Mouse (Mus musculus) lung, embryonic 16.5 days (tissue): Measurements from ENCODE around the gene Asf1b. TPM values are rescaled to one million over a fixed set of nuclear protein-coding genes. Genes with fewer than 3 reads are reported as not detected.
"Not testable (repeated sequence)": the region's sequence is repeated elsewhere in the genome, so short reads cannot be mapped to it uniquely, and the experiment has no call there.

Experiments used
- ATAC-seq: fragments of 200-750 bp; cut with Nextera tagmentation; 2 replicates; pipeline ENCODE4 v1.8.0; 2017; ENCODE audit warnings: low read depth, mild to moderate bottlenecking, moderate library complexity
- H3K27ac ChIP-seq: fragments of 300-500 bp; sonication (generic); 2 replicates; pipeline ENCODE4 v1.5.1; 2014; ENCODE audit warnings: mild to moderate bottlenecking, control low read depth, low read length
- H3K27me3 ChIP-seq: fragments of 300-500 bp; sonication (generic); 2 replicates; pipeline ENCODE4 v1.6.1; 2014; ENCODE audit warnings: low read depth, low read length, mixed read lengths; ENCODE audit not compliant: control insufficient read depth, insufficient read depth
- H3K36me3 ChIP-seq: fragments of 300-500 bp; sonication (generic); 2 replicates; pipeline ENCODE4 v1.6.1; 2014; ENCODE audit warnings: low read length; ENCODE audit not compliant: control insufficient read depth, insufficient read depth
- H3K4me1 ChIP-seq: fragments of 300-500 bp; sonication (generic); replicated peaks from 2 replicates; pipeline ENCODE4 v1.6.1; 2014; ENCODE audit warnings: low read length, mixed read lengths; ENCODE audit not compliant: control insufficient read depth, insufficient read depth
- H3K4me2 ChIP-seq: fragments of 300-500 bp; sonication (generic); 2 replicates; pipeline ENCODE4 v1.6.1; 2014; ENCODE audit warnings: low read depth, low read length, control low read depth
- H3K4me3 ChIP-seq: fragments of 300-500 bp; sonication (generic); 2 replicates; pipeline ENCODE4 v1.5.1; 2014; ENCODE audit warnings: mild to moderate bottlenecking, low read length, control low read depth
- H3K9ac ChIP-seq: fragments of 300-500 bp; sonication (generic); 2 replicates; pipeline ENCODE4 v1.6.1; 2014; ENCODE audit warnings: low read length, control low read depth
- H3K9me3 ChIP-seq: fragments of 300-500 bp; sonication (generic); 2 replicates; pipeline ENCODE4 v1.6.1; 2016; ENCODE audit warnings: low read length; ENCODE audit not compliant: control insufficient read depth
- WGBS: fragments of 180-500 bp; shearing (Covaris S2); extraction: QIAGEN DNeasy Blood & Tissue Kit; methylation state at CpG from one replicate; pipeline ENCODE4 v1.1.7; 2014; 5-methylcytosine and 5-hydroxymethylcytosine counted together
- polyA plus RNA-seq: library from polyadenylated mRNA; unstranded; fragments of >200 nt; fragmentation: Nextera tagmentation; extraction: Ambion mirVana; gene quantifications from 2 replicates; pipeline ENCODE4 v1.2.1, GENCODE M21; 2015

Gene Asf1b
- polyA plus RNA-seq, 1 experiment from 2014 or later = 76.7 TPM

DNA sequence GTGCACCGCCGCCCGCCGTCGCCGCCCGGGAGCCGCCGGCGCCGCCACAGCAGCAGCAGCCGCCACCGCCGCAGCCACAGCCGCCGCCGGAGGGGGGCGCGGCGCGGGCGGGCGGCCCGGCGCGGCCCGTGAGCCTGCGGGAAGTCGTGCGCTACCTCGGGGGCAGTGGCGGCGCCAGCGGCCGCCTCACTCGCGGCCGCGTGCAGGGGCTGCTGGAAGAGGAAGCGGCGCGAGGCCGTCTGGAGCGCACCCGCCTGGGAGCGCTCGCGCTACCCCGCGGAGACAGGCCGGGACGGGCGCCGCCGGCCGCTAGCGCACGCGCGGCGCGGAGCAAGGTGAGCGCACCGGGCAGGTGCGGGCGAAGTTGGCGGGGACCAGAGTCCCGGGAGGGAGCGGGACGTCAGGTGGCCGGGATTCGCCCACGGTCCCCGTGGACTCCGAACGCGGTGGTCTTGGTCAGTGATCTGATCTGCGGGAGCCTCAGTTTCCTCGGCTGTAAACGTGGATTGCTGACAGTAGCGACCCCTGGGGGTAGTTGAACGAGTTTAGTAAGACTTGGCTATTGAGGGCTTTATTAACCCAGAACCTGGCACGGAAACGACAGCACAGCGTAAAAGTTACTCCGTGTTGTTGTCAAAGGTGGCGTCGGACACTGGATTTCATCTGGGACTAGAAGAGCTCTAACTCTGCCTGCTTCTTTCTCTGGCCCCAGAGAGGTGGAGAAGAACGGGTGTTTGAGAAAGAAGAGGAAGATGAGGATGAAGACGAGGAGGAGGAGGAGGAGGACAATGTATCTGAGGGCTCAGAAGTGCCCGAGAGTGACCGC, 43.1 kb downstream of the Asf1b start:
- no peaks in the 10 kb centered on the region for H3K9me3 ChIP-seq
- peak overlapping the region; percentile 85 for H3K27ac ChIP-seq
- H3K4me3 ChIP-seq = peak overlapping the region; percentile 80
- peaks cover 13% of the 10 kb centered on the region for H3K36me3 ChIP-seq
- peaks cover 26% of the 10 kb centered on the region for H3K4me1 ChIP-seq
- peak overlapping the region; percentile 80 for H3K9ac ChIP-seq
- ATAC-seq = 0 out of 2 replicates have a peak, but pooled peaks have one; percentile 4
- no peaks in the 10 kb centered on the region for H3K27me3 ChIP-seq
- peak overlapping the region; percentile 92 for H3K4me2 ChIP-seq
- WGBS = under 1% methylated on average over 47 of the region's 92 CpGs

DNA sequence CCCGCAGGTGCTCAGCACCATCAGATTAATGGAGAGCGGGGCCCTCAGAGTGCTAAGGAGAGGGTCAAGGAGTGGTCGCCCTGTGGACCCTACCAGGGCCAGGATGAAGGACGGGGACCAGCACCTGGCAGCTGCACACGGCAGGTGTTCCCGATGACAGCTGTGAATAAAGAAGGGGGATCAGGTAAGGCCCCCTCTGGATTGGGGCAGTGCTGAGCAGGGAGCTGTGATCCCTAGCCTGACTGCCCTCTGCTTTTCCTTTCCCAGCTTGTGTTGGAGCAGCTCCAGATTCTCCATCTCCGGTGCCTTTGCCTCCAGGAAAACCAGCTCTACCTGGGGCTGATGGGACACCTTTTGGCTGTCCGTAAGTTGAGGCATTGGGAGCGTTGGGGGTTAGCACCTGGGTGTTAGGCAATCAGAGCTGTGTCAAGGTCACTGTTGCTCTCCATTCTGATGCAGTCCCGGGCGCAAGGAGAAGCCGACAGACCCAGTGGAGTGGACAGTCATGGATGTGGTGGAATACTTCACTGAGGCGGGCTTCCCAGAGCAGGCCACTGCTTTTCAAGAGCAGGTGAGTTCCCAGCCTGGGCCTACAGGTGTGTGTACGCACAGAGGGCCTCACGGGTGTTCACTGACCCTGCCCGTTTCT, 43.9 kb downstream of the Asf1b start:
- H3K4me1 ChIP-seq = peaks cover 31% of the 10 kb centered on the region
- peak overlapping the region; percentile 80 for H3K9ac ChIP-seq
- H3K27ac ChIP-seq = no peak overlapping the region; the same call in 1 of the 2 replicates
- no peaks in the 10 kb centered on the region for H3K9me3 ChIP-seq
- peaks cover 13% of the 10 kb centered on the region for H3K36me3 ChIP-seq
- H3K27me3 ChIP-seq = no peaks in the 10 kb centered on the region
- H3K4me2 ChIP-seq = peak overlapping the region; percentile 92
- ATAC-seq = no peak
- peak overlapping the region; percentile 80 for H3K4me3 ChIP-seq
- 49% methylated on average over 16 of the region's 16 CpGs for WGBS

- Histone ChIP-seq H3K36me3 (peaks cover 13% of the 10 kb centered on the region), H3K4me1 (peaks cover 34% of the 10 kb centered on the region), H3K4me2 (no peak overlapping the region), H3K9me3 (no peaks in the 10 kb centered on the region), H3K27me3 (no peaks in the 10 kb centered on the region), H3K4me3 (0 out of 2 replicates have a peak overlapping the region, but pooled peaks have one; percentile 3), H3K9ac (no peak overlapping the region; the same call in 1 of the 2 replicates), H3K27ac (no peak overlapping the region)
- ATAC-seq = no peak
- 86% methylated on average over 2 of the region's 2 CpGs for WGBS
These were observed 44.5 kb downstream of the Asf1b start for GRCm38 (mm10) chr8:83999825-84000224.

GRCm38 (mm10) chr8:84001281-84002000, 46.1 kb downstream of the Asf1b start, which contains the start of gene 1700067K01Rik:
1700067K01Rik (plus strand) TSS chr8:84001502.
- Histone ChIP-seq H3K4me1 (peaks cover 27% of the 10 kb centered on the region), H3K4me3 (0 out of 2 replicates have a peak within 1 kb of the TSS, but pooled peaks have one; percentile 2), H3K9me3 (no peaks in the 10 kb centered on the region), H3K4me2 (peak within 1 kb of the TSS; percentile 35), H3K36me3 (peaks cover 13% of the 10 kb centered on the region), H3K9ac (peak within 1 kb of the TSS; percentile 33), H3K27me3 (no peaks in the 10 kb centered on the region), H3K27ac (no peak within 1 kb of the TSS)
- no peak for ATAC-seq
- 39% methylated on average over 61 of the region's 61 CpGs for WGBS

GRCm38 (mm10) chr8:84002957-84003611, 47.8 kb downstream of the Asf1b start:
- Histone ChIP-seq H3K4me3 (no peak overlapping the region), H3K27ac (no peak overlapping the region), H3K27me3 (no peaks in the 10 kb centered on the region), H3K4me1 (peaks cover 26% of the 10 kb centered on the region), H3K4me2 (no peak overlapping the region), H3K9ac (no peak overlapping the region), H3K36me3 (peaks cover 13% of the 10 kb centered on the region), H3K9me3 (no peaks in the 10 kb centered on the region)
- no peak for ATAC-seq
- 67% methylated on average over 12 of the region's 12 CpGs for WGBS

DNA sequence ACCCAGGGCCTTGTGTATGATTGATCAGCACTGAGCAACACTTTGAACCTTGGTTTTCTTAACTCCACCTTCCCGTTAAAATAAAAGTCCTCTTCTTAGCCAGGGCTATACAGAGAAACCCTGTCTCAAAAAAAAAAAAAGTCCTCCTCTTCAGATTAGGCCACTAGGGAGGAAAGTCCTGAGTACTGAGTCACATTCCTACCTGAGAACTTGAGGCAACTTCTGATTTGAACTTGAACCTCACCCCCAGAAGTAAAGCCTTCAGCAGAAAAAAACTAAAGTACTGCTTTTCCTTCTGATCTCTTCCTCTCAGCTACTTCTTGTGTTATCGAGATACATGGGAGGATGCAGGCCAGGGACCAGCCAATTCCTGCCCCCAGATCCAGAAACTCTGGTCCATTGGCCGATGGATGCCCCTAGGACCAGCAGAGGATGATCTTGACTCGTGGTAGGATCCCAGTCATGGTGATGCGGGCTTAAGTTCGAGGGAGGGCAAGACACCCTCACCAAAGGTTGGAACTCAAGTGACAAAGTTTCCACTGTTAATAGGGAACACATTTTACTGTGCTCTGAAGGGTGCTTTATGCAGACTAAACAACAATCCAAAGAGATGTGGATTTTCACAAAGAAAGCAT, 48.4 kb downstream of the Asf1b start:
- H3K27ac ChIP-seq = no peak overlapping the region; the same call in 1 of the 2 replicates

DNA sequence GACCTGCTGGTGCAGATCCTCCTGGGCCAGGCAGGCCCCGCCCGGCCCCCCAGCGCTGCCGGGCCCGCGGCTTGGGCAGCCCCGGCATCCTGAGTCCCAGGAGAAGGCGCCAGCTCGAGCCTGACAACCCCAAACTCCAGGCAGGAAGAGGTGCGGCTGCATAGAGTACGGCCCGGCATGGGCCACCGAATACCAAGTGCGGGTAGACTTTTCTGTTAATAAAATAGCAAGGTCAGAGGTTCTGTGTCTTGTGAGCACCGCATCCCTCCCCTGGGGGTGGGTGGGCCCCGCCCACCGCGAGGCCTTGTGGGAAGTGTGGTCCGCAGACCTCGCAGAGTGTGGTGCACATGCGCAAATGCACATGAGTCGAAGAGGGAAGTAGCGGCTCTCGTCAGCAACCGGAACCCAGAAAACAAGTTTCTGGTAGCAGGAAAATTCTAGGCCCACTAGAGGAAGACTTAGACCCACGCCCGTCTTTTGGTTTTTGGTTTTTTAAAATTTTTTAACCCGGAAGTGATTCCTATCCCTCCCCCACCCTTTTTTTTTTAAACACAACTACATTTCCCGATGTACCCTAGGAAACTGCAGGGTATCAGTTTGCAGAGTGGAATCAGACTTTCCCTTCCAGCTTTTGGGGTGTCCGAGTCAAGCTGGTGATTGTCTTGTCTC, 49.4 kb downstream of the Asf1b start:
- peak; percentile 88 for ATAC-seq
- H3K27ac ChIP-seq = peak overlapping the region; percentile 70
- H3K4me2 ChIP-seq = peak overlapping the region; percentile 94
- peak overlapping the region; percentile 69 for H3K4me3 ChIP-seq
- under 1% methylated on average over 30 of the region's 30 CpGs for WGBS
- H3K27me3 ChIP-seq = no peaks in the 10 kb centered on the region
- no peaks in the 10 kb centered on the region for H3K9me3 ChIP-seq
- H3K4me1 ChIP-seq = peaks cover 16% of the 10 kb centered on the region
- H3K36me3 ChIP-seq = peaks cover 8% of the 10 kb centered on the region
- H3K9ac ChIP-seq = peak overlapping the region; percentile 74

More for the DNA sequence above, 48.4 kb downstream of the Asf1b start:
- H3K4me1 ChIP-seq = peaks cover 25% of the 10 kb centered on the region
- H3K4me3 ChIP-seq = peak overlapping the region; percentile 69
- no peak for ATAC-seq
- H3K9me3 ChIP-seq = no peaks in the 10 kb centered on the region
- H3K4me2 ChIP-seq = peak overlapping the region; percentile 94
- H3K36me3 ChIP-seq = peaks cover 13% of the 10 kb centered on the region
- 67% methylated on average over 6 of the region's 6 CpGs for WGBS
- H3K27me3 ChIP-seq = no peaks in the 10 kb centered on the region
- peak overlapping the region; percentile 74 for H3K9ac ChIP-seq

DNA sequence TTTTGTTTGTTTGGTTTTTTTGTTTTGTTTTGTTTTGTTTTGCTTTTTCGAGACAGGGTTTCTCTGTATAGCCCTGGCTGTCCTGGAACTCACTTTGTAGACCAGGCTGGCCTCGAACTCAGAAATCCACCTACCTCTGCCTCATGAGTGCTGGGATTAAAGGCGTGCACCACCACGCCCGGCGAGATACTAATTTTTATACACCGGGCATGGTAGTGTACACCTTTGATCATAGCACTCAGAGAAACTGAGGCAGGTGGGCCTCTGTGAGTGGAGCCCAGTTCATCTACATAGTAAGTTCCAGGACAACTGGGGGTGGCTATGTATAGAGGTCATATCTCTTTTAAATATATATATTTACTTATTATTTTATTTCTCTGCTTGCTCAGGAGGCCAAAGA, 50.2 kb downstream of the Asf1b start:
- ATAC-seq, H3K4me3 ChIP-seq, H3K9me3 ChIP-seq, H3K27me3 ChIP-seq, H3K27ac ChIP-seq, H3K9ac ChIP-seq, H3K36me3 ChIP-seq, H3K4me2 ChIP-seq: not testable (repeated sequence)
- WGBS = 94% methylated on average over 7 of the region's 7 CpGs
- H3K4me1 ChIP-seq = peaks cover 21% of the 10 kb centered on the region
